Mouse (Mus musculus): ENCODE data around the gene Olfr70.

Gene Olfr70

DNA sequence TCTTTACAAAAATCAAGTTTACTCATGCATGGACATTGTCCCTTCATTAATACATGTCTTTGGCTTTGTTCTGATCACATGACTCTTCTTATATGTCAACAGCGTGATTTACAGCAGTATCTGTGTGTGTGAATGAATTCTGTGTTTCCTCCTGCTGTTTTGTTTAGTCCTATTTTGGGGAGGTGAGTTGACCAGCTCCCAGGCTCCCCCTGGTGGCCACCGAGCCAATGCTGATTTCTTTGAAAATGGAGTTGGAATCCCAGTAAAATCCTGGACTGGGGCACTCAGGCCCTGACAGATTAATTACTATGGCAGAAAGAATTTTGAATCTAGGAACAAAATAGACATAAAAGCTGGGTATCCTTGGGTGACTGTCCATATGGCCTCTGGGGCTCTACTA, 11.2 kb upstream of the Olfr70 start:
- DNase-seq (ENCODE audit: low spot score): peak; percentile 42

DNA sequence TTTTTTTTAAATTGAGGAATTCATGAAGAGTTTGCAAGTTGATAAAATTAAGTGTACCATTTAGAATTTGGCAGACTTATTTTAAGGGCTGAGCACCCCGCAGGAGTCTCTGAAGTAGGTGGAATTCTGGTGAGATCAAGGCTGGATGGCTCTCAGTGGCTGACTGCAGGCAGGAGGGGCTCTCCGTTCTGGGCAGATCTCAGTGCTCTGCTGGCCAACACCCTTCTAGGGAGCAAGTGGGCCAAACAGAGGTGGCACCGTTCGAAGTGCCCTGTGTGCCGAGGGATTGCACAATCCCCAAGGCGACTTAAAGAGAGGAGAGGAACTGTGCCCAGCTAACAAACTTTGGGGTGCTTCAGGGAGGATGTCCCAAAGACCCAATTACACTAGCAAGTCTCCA, 9.3 kb upstream of the Olfr70 start, which contains the start of gene Olfr71:
Gene Olfr71 (minus strand): TSS at position 387 of the 400 bp plus-strand sequence.
- no peak for DNase-seq (ENCODE audit: low spot score)

DNA sequence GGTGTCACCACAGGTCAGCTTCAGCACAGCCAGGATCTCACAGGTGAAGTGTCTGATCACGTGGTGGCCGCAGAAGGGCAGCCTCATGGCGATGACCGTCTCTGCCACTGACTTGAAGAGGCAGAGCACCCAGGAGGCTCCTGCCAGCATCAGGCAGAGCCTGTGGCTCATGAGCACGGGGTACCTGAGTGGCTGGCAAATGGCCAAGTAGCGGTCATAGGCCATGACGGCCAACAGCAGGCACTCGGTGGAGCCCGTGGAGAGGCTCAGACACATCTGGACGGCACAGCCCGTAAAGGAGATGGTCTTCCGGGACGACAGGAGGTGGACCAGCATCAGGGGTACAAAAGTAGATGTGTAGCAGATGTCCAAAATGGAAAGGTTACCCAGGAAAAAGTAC, 5.4 kb upstream of the Olfr70 start:
- no peak for DNase-seq (ENCODE audit: low spot score)

DNA sequence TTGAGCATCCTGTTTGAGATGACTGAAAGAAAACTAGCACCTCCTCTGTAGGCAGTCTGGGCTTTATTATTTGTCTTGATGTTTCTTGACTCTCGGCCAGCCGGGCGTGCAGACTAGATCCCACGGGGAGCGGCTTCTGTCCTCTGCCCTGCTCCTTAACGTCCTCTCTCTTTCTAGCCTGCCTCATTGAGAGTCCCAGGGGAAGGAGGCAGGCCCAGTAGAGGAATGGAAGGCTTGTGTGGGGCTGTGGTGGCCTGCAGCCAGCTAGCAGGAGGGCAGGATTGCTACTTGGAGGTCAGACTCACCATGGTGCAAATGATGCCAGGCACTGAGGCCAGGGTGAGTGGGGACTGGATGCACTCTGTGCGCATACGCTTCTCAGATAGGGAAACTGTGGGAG, 3.2 kb upstream of the Olfr70 start:
- DNase-seq (ENCODE audit: low spot score): no peak

DNA sequence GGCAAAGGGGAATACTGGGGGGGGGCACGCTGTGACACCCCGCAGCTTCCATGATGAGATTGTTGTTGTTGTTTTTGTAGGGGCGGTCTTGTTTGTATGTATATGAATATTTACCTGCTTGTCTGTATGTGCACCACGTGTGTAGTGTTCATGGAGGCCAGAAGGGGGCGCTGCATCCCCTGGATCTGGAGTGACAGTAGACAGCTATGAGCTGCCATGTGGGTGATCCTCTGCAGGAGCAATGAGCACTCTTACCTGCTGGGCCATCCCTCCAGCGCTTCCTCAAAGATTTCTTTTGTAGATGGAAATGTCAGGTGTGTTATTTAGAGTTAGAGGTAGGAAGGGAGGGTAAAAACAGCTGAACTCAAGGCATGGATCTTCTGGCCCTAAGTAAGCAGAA, 2.8 kb upstream of the Olfr70 start:
- no peak for DNase-seq (ENCODE audit: low spot score)

DNA sequence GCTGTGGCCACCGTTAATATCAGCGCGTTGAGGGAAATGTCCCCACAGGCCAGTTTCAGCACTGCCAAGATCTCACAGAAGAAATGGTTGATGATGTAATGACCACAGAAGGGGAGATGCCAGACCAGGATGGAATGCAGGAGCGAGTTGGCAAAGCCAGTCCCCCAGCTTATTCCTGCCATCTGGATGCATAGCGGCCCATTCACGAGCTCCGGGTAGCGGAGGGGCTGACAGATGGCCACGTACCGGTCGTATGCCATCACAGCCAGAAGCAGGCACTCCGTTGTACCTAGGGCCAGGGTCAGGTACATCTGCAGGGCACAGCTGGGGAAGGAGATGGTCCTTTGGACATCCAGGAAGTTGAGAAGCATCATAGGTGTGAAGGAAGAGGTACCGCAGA, 4.0 kb downstream of the Olfr70 start:
- no peak for DNase-seq (ENCODE audit: low spot score)

DNA sequence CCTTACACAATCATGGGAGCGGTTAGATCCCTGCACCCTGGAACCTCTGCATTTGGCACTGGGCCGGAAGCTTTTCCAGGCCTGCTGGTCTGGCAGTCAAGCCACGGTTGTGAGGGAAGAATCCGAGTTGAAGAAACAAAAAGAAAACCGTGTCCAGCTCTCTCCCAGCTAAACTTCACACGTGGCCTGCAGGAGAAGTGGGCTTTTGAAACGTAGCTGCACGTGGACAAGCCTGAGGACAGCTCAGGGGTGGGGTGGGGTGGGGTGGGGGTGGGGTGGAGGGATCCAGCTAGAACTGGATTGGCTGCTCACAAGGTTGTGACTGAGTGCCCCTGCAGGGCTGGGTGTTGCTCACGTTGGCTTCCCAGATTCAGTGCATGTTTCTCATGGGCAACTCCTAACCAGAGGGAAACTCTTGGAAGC, 5.3 kb downstream of the Olfr70 start:
- DNase-seq (ENCODE audit: low spot score): no peak

DNA sequence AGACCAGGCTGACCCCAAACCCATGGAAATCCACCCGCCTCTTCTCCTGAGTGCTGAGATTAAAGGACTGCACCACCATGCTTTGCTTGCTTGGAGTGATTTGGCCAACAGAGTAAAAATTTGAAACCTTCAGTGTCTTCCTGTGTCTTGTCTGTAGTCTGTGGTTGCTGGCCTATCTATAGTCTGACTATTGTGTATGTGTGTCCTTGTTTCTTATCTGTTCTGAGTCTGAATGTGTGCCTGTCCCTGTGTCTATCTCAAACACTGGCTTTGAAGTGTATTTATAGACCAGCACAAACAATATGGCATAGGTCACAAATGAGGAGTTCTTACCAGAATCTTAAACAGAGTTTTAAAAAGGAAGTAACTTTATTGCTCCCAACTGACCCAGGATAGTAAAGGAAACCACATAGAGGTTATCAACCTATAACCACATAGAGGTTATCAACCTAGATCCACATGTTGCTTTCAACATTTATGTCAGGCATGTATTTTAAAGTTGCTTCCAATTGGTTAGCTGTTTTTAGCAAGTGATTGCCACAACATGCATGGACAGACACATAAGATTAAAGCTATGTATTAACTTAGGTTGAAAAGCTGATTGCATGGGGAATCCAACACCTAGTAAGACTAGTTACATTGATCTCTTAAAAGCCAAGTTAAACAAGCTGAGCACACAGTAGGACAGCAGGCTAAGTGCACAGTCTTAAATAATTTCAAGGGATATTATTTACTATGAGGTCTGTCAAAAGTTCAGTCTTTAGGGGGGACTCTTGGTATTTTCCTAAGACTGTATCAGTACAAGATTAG, 6.0 kb downstream of the Olfr70 start:
- no peak for DNase-seq (ENCODE audit: low spot score)

DNA sequence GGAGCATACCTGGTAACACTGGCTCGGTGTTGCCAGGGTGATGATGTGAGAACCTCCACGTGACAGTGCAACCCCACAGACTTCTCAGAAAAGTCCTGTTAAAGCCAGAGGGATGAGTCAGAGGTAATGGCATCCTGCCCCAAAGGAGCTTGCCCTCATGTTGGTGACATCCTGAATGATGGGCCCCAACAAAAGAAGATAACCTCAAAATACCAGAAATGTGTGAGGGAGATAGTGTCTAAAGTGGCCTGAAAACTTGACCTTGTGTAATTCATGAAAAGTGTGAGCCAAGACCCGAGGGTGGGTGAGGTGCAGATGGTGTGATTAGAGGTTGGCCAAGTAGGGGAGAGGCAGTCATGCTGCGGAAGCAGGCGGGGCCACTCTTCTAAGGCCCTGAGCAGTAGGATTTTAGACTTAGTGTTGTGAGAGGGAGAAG, 6.8 kb downstream of the Olfr70 start:
- DNase-seq (ENCODE audit: low spot score): no peak

DNA sequence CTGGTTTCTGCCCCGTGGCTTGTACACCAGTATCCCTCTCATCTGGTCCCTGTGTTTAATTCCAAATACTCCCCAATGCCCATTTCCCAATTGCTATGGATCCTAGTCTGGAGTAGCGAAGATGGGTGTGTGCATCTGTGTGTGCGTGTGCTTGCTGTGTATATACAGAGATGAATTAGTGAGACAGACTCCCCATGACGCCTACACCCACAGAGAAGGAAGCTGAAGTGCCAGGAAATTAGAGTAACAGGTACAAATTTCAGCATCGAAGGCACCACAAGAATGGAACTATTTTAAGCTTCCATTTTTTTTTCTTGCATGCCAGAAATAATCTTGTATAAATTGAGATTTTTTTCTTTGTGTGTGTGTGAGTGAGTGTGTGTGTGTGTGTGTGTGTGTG, 9.6 kb downstream of the Olfr70 start:
- DNase-seq (ENCODE audit: low spot score): no peak

DNA sequence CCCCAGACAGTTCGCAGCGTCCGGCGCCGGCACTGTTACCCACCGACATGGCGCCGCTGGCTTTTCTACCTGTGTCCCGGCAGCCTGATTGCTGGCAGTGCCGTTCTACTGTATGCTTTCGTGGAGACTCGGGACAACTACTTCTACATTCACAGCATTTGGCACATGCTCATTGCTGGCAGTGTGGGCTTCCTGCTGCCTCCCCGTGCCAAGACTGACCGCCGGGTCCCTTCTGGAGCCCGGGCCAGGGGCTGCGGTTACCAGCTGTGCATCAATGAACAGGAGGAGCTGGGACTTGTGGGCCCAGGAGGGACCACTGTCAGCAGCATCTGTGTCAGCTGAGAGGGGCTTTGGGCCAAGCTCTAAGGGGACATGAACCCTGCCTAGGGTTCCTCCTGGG, 10.6 kb downstream of the Olfr70 start:
- DNase-seq (ENCODE audit: low spot score): no peak

DNA sequence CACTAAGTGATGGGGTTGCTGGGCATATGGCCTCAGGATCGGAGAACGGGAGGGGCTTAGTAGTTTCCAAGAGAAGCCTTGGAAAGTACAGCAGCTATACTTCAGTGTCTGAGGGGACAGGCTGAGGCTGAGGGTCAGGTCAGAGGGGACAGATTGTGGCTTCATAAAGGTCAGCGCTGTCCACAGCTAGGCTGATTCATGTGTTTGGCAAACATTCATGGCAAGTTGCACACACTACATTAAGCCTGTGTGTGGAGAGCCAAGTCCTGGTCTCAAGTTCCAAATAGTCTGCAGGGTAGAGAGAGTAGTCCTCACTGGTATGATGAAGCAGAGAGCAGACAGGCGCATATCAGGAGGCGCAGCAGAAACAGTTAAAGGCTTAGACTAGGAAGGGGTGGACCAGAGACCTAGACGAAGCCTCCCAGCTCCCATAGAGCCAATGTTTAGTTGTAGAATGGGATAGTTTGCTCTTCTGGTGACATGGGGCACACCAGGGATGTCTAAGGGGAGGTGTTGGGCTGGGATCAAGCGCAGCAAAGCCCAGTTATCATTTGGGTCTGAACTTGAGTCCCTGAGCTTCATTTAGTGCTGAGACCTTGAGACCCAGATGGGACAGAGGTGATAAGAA, 21.1 kb downstream of the Olfr70 start:
- DNase-seq (ENCODE audit: low spot score): no peak

DNA sequence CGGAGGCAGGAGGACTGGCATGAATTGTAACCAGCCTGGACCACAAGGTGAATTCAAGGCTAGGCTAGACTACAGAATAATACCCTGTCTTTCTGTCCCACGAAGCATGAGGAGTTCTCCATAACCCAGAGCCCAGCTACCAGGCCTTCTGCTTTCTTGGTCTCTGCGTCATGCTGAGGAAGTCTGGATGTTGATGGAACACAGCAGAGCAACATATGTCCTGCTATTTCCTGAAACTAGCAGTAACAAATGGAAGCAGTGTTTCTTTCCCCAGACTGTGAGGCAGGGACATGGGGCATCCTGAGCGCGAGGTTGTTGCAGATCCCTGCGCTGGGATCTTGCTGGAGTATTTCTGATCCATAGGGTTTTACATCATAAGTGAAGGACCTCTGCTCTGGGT, 22.1 kb downstream of the Olfr70 start:
- no peak for DNase-seq (ENCODE audit: low spot score)

DNA sequence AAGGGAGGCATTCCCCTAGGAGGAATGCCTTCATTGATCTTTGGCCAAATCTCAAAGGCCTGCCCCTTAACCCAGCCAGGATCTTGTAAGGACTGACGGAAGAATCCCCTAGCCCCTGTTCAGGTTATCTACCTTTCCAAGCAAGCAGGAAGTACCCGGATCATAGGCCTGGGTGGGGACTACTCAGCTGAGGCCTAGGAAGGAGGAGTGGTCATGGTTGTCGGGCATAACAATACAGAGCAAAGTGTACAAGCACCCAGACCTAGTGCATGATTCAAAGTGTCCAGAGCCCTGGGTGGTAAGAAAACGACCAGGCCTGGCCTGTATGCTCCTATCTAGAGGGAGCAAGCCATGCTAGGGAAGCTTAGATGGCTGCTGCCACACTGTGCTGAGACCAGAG, 25.0 kb downstream of the Olfr70 start:
- DNase-seq (ENCODE audit: low spot score): no peak

DNA sequence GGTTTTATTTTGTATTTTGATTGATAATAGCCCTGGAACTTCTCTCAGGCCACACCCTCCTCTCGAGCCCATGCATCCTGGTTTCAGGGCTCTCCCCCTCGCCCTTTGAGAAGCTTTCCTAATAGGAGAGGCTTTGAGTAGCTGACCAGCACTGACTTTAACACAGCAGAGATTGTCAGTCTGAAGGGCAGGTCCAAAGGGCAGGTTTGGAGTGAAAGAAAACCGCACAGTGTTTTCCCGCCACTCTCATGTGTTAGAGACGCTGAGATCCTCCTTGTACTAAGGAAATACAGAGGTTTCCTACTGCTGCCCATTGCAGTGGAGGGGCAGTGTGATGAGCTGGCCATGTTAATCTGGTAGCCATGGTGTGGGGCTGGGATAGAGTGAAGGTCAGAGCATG, 25.6 kb downstream of the Olfr70 start:
- no peak for DNase-seq (ENCODE audit: low spot score)

DNA sequence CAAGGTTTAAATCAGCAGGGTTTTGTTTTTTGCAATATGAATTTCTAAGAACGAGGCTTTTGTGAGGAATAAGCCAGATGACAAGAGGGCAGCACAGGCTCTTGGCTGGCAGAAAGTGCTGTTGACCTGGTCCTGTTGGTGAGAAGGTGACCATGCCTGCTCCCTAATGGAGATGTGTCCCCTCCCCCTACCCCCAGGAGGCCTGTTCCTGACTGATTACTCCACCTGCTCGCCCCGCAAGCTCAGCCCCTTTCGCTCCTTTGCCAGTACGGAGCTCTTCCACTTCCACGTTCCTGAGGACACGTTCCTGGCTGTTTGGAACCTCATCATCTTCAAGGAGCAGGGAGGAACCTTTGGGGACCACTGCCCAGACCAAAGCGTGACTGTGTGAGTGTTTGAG, 26.9 kb downstream of the Olfr70 start:
- no peak for DNase-seq (ENCODE audit: low spot score)

DNA sequence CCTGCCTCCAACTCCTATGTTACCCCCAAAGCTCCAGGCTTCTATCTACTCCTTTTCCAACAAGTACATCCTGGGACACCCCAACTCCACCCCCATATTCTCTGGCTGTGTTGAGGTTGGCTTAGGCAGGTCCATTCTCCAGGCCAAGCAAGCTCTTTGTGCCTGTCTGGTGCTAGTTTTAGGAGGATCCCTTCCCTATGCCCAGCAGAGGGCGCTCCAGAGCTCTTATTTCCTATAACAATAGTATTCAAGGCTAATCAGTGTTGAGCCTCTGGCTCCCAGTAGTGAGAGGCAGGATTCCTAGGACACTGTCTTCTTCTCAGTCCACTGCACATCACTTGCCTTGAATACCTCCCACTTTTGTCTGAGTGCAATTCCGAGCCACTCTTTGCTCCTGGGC, 28.5 kb downstream of the Olfr70 start:
- peak; percentile 73 for DNase-seq (ENCODE audit: low spot score)

DNA sequence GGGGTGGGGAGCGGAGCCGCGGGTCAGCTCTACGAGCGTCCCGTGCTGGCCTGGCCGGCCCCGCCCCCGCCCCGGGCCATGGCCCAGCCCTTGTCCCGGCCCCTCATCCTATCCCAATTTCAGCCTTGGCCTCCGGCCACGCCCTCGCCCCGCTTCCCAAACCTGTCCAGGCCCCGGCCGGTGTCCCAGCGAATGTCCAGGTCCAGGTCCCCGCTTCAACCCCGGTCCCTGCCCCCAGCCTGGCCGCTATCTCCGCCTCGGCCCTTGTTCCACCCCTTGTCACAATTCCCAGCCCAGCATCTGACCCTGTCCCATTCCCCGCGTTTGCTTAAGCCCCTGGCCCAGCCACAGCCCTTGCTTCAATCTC, 31.2 kb downstream of the Olfr70 start:
- no peak for DNase-seq (ENCODE audit: low spot score)

DNA sequence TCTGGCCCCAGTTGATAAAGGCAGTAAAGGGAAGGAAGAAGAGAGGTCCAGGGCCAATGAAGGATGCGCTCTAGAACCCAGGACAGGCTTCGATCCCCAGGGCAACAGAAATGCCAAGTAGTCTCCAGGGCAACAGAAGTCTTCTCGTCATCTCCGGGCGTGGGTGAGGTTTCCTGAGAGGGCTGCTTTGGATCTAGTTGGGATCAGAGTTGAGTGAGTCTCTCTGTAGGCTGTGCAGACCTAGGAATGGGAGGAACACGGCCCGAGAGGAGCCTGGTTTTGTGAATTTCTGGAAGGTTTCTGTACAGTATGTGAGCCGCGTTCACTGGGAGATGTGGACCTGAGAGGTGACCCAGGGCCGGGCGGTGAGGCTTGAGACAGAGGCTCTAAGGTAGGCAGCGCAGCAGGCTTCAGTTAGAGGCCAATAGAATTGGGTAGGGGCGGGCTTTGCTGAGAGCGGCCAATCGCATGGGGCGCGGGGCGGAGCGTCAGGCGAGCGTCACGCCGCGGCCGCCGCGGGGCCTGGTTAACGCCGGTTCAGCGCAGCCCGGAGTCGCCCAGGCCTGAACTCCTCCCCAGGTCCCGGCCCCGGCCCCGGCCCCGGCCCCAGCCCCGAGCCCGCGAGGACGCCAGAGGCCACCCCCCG, 31.7 kb downstream of the Olfr70 start, which contains the start of the genes Tmem8b and Fam221b:
Gene Tmem8b (plus strand): TSS at position 190 of the 646 bp plus-strand sequence.
Gene Fam221b (minus strand): TSS at position 364 of the 646 bp plus-strand sequence.
- DNase-seq (ENCODE audit: low spot score): peak; percentile 86

DNA sequence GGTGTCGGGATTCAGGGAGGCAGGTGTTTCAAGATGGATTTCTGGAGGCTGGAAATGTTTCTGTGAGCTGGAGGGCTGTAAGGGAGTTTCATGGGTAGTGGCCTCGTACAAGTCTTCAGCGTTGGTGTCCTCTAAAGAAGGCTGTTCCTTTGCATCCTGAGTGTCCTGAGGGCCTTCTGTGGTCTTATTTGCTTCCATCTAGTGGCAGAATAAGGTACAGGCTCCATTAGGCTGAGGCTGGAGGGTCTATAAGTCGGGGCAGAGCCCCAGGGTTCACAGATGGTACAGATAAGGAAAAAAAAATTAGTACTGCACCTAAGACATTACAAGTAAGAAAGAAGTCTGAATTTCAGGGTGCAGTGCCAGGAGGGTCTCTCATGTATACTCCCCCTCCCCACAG, 34.2 kb downstream of the Olfr70 start:
- no peak for DNase-seq (ENCODE audit: low spot score)

DNA sequence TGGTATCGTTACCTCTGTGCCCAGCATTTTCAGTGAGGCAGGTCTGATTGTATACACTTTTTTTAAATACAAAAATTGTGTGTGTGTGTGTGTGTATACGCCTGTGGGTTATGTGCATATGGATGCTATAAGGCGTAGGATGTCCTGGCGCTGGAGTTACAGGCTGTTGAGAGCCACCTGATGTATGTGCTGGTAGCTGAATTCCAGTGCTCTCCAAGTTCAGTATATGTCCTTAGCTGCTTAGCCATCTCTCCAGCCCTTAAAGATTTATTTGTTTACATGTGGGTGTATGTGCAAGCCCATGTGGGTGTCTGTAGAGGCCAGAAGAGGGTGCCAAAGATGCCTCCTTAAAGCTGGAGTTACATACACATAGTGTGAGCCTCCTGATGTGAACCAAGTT, 43.5 kb downstream of the Olfr70 start:
- no peak for DNase-seq (ENCODE audit: low spot score)

DNA sequence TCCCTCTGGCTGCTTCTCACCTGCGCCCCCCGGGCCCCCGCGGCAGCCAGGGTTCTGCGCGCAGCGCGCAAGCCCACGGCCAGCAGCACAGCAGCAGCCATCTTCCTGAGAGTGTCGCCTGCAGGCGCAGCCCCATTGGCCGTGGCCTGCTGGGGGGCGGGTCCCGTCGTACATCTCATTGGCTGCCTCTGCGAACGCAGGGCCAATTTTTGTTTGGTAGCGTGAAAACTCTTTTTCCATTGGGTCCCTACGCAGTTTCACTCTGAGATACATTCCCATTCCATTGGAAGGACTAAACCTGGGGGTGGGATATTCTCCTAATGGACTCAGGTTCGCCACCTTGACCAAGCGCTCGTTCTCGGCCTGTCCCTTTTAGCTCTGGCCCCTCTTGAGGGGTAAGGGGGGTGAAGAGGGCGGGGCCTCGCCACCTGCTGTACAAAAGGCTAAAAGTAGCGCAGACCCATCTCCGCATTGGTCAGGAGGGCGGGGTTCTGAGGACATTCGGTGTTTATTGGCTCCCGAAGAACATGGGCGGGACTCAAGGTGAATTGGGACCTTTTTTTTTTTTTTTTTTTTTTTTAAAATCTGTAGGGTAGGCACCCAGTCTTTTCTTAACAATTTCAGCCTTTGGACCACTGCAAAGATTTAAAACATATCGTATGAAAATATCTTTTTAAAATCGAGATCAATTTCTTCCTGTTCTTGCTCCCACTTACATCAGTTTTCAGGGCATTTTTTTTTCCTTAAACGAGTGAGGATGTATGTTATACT, 44.1 kb downstream of the Olfr70 start, which contains the start of gene Hint2:
Gene Hint2 (minus strand): TSS at position 128 of the 771 bp plus-strand sequence.
- DNase-seq (ENCODE audit: low spot score): peak; percentile 95
